Mouse (Mus musculus) left cerebral cortex, adult 2 months (tissue): Measurements from ENCODE around the gene S100a14. TPM values are rescaled to one million over a fixed set of nuclear protein-coding genes. Genes with fewer than 3 reads are reported as not detected.
A peak's percentile ranks its signal among the peaks of the same experiment; 100 is the strongest.

Experiments
- DNase-seq, 2 experiments: peaks; one replicate each; pipeline ENCODE4 v3.0.0; 2021 to 2022; ENCODE audit warnings: low spot score in 2 of 2, mixed read lengths in 1 of 2; ENCODE audit errors: extremely low spot score in 1 of 2
- H3K27ac ChIP-seq: fragments of 200-600 bp; 2 replicates; pipeline ENCODE4 v1.8.1; 2022
- H3K4me3 ChIP-seq: fragments of 200-600 bp; 2 replicates; pipeline ENCODE4 v1.8.1; 2022
- CTCF ChIP-seq: fragments of 200-600 bp; IDR thresholded peaks from 2 replicates; pipeline ENCODE4 v1.8.1; 2022; ENCODE audit warnings: antibody characterized with exemption, mild to moderate bottlenecking, moderate library complexity
- intact Hi-C: fragments of 180-260 bp; cut with DNase I; formaldehyde crosslinking; loops from one replicate; pipeline ENCODE4 v1.15.1; 2025
- long read RNA-seq, 2 experiments: library from polyadenylated mRNA; stranded (forward); transcript quantifications; one replicate each; pipeline ENCODE4 v2.0.0; 2021; ENCODE audit warnings: borderline mapping rate in 2 of 2
- total RNA-seq, 2 experiments: library from RNA; stranded (reverse); gene quantifications; 2 replicates each; pipeline ENCODE4 v1.2.3; 2021

The S100a14 gene
- total RNA-seq: under 1 TPM in 1 of 2 experiments, not detected in 1; 0.34 TPM
- long read RNA-seq, experiment 1: 0 reads
- long read RNA-seq, experiment 2: 0 reads

DNA sequence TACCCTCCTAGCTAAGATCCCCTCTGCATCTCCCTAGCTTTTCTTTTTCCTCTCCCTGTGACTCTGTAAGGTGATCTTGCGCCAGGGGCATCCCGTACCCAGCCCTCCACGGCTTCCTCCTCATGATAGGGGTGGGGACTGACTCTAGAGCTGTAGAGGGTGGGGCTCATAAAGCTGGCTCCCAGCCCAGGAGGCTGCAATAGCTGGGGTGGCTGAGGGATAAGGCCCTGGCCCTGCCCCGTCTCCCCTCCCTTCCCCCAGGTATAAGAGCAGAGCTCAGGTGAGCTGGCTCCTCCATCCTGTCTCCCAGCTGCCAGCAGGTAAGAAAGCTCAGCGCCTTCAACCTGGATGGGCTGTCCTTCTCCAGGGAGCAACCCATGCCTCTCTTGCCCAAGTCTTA is at the start of gene S100a14:
Gene S100a14 (plus strand): TSS at position 277 of the 400 bp plus-strand sequence.
- TF ChIP-seq CTCF: no peak
- H3K4me3 ChIP-seq: no peak within 1 kb of the TSS
- no peak within 1 kb of the TSS for H3K27ac ChIP-seq
- no peak for DNase-seq
- intact Hi-C loops: no loop called here

DNA sequence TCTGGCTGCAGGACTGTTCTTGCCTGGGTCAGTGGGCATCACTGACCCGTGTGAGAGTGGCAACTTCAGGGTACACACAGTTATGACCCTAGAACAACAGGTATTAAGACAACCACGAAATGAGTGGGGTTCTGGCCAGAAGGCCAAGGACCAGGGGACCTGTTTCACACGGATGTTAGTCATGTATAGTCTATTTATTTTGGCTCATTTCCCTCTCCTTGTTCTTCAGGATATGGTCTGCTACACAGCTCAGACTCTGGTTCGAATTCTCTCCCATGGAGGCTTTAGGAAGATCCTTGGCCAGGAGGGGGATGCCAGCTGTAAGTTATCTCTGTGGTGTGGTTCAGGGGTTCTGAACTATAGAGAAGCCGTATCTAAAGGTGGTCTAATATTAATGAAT is 39.7 kb upstream of the S100a14 start:
- no peak overlapping the region for H3K4me3 ChIP-seq
- DNase-seq: no peak
- H3K27ac ChIP-seq: no peak overlapping the region
- intact Hi-C loops: no loop called here
- TF ChIP-seq CTCF: no peak

DNA sequence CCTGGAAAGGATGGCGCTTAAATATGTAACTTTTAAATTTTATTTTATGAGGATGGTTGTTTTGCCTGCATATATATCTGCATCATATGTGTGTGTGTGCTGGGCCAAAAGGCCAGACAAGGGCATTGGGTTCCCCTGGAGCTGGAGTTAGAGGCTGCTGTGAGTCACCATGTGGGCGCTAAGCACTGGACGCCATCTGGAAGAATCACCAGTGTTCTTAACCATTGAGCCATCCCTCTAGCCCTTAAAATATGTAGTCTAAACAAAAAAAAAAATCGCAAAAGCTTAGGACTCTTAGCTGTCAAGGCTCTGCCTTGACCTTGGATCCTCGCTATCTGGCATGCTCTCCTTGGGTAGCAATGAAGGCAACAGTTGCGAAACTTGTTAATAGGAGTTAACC is 38.1 kb upstream of the S100a14 start:
- intact Hi-C loops: no loop called here
- DNase-seq: no peak
- no peak for TF ChIP-seq CTCF
- Histone ChIP-seq H3K27ac (no peak overlapping the region), H3K4me3 (no peak overlapping the region)

DNA sequence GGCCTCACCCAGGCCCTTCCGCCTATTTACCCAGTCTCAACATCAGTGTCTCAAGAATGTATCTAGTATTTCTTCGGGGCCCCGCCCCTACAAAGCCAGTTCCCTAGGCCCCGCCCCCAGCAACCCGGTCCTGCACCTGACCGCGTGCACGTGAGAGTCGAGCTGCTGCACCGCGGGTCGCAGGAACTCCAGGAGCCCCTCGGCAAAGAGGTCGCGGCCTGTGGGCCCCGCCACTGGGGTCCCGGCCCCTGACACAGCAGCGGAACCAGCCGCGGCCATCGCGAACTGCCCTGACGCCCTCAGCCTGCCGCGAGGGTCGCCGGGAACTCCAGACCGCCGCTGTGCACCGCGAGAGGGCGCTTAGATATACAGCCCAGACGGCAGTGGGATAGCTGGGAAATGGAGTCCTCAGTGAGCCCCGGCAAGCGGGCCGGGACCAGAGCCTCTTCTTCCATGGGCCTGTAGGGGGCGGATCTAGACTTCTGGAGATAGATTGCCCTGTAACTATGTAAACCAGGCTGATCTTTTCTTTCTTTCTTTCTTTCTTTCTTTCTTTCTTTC is 35.9 kb upstream of the S100a14 start, which contains the start of gene Snapin:
Gene Snapin (minus strand): TSS at position 338 of the 561 bp plus-strand sequence.
- peak; percentile 92 to 95 for DNase-seq
- TF ChIP-seq CTCF: peak; percentile 79
- Histone ChIP-seq H3K4me3 (peak within 1 kb of the TSS; percentile 94), H3K27ac (peak within 1 kb of the TSS; percentile 98)
- intact Hi-C loops: loop anchor here (1.0 to 2.0 kb wide), 3 partner anchors 124 to 219 kb away; no protein-coding TSS in a partner anchor

DNA sequence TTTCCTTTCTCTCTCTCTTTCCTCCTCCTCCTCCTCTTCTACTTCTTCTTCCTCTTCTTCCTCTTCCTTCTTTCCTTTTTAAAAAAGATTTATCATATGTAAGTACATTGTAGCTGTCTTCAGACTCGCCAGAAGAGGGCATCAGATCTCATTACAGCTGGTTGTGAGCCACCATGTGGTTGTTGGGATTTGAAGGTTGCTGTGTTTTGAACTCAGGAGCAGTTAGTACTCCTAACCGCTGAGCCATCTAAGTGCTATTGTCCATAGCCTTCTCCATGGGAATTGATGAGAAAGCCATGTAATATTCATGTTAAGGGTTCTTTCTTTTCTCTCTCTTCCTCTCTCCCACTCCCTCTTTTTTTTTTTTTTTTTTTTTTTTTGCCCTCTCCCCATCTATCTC is 35.3 kb upstream of the S100a14 start:
- no peak; the same call in none of the 2 replicates for TF ChIP-seq CTCF
- H3K4me3 ChIP-seq: no peak overlapping the region; the same call in 1 of the 2 replicates
- intact Hi-C loops: loop anchor here (1.0 to 2.0 kb wide), 3 partner anchors 123 to 218 kb away; no protein-coding TSS in a partner anchor
- H3K27ac ChIP-seq: no peak overlapping the region
- no peak for DNase-seq

DNA sequence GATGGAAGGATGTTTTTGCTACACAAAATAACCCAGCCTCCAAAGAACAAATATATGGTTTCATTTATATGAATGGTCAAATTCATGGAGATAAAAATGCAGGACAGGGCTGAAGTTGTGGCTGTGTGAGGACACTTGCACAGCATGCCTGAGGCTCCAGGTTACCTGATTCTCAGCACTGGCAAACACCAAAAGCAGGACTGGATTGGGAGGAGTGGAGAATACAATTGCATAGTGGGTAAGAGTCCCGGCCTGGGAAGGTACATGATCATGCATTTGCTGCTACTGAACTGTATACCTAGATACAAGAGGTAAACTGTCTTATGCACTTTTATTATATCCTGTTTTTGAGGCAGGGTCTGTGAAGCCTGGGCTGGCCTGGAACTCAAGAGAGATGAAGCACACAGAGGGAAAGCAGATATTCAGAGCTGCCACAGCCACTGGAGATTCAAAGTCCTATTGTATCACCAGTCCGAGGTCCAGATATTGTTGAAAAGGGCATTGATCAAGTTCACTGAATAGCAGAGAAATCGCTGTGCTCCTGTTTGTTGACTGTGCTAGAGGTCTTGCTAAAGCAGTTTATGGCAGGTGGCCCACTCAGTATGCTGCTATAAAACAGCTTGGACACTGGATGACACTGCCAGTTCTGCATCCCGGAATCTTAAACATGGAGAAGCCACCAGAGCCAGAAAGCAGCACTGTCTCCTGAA is 32.7 kb upstream of the S100a14 start:
- DNase-seq: no peak
- Histone ChIP-seq H3K4me3 (no peak overlapping the region), H3K27ac (no peak overlapping the region)
- no peak for TF ChIP-seq CTCF
- intact Hi-C loops: no loop called here

DNA sequence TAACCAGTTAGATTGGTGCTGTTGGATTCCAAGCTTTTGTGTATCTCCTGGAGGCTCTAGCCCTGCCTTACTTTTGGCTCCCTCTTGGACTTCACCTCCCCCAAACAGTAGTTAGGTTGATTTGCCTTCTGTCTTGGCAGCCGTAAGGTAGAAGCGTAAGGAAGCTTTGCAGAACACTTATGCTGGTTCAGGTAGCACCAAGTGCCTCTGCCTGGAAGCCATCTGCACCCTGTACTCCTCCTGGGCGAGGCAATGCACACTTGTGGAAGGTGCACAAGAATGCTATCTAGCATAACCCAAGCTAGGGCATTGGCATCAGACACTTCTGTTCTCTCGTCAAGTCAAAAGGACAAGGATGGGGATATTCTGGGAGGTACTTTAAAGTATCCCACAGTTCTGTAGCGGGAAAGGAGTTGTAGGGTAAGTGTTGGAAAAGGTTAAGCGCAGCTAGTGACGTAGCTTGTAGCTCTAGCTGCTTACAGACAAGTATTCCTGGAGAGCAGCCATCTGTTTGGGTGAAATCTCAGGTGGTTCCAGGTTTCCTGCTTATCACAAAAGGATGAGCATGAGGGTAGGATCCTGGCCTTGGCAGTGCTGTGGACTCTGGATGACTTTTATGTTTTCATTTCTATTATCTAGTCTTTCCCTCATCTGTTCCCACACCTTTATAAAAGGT is 30.7 kb upstream of the S100a14 start:
- DNase-seq: no peak
- no peak for TF ChIP-seq CTCF
- intact Hi-C loops: no loop called here
- Histone ChIP-seq H3K27ac (no peak overlapping the region), H3K4me3 (no peak overlapping the region)

DNA sequence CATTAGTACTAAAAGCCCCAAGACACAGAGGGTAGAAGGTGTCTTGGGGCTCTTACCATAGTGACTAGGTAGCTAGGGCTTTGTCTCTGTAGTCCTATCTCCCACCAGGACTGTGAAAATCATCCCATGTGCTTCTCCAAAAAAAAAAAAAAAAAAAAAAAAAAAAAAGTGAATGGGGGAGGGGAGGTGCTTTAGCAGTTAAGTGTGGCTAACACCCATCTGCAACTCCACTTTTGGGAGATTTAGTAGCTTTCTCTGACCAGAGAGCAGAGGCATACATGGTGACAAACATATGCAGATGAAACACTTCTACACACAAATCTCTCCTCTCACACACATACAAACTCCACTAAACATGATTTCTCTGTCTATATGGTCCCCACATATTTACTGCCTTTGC is 29.1 kb upstream of the S100a14 start:
- Histone ChIP-seq H3K27ac (no peak overlapping the region), H3K4me3 (no peak overlapping the region)
- TF ChIP-seq CTCF: no peak
- intact Hi-C loops: no loop called here
- DNase-seq: no peak

DNA sequence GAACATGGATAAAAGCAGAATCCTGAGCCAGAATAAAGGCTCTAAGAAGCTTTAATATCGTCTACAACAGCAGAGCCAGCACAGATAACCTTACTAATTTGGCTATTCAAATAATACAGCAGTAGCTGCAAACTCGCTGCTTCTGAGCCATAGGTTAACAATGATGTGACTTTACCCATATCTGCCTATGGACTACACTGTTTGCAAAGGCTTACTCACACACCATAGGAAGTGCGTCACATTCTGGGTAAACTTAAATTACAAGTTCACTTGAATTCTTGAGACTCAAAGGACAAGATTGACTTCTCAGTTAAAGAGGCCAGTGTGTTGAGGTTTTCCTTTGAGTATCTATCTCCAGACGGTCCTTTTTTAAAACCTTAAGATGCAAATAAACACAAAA is 23.2 kb upstream of the S100a14 start:
- intact Hi-C loops: no loop called here
- no peak overlapping the region for H3K4me3 ChIP-seq
- TF ChIP-seq CTCF: no peak
- DNase-seq: no peak
- no peak overlapping the region for H3K27ac ChIP-seq

DNA sequence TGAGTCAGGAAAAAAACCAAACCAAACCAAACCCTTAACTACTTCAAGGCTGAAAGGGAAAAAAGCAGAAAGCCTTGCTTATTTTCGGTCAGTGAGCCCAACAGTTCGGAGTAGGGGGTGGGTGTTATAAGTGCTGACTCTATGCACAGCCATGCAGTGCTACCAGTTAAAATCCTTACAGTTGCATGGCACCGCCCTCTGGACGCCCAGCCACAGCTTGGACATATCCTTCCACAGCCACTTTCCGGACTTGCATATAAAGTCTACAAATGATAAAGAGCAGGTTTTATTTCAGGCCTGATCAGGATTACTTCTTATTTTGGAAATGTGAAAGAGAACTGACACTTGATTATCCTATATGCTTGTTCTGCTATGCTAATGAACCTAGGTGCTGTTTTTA is 21.4 kb upstream of the S100a14 start:
- no peak for TF ChIP-seq CTCF
- no peak for DNase-seq
- H3K27ac ChIP-seq: no peak overlapping the region
- intact Hi-C loops: loop anchor here (5.0 kb wide), 2 partner anchors 112 to 147 kb away; partner anchors contain the start of gene S100a7a
- H3K4me3 ChIP-seq: no peak overlapping the region

DNA sequence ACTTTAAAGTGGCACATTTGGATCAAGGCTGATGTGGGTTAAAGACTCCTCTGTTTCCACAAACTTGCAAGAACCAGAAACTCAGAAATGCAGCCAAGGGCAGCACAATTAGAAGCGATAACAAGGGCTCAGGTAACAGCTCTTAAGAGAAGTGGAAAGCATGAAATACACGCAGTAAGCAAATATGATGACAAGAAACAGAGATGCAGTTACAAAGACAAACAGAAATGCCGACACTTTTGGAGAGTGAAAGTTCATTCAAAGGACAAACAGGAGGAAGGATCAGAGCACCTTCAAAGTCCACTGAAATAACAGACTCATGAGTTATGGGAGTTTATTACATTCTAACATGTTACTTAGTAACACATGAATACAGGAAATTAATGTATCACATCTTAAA is 20.3 kb upstream of the S100a14 start:
- no peak for DNase-seq
- no peak overlapping the region for H3K4me3 ChIP-seq
- intact Hi-C loops: loop anchor here (5.0 kb wide), 2 partner anchors 111 to 146 kb away; partner anchors contain the start of gene S100a7a
- TF ChIP-seq CTCF: no peak
- H3K27ac ChIP-seq: no peak overlapping the region
